Mouse (Mus musculus) liver, postnatal 0 days (tissue): ENCODE results near the gene Hapln2.

Experiments used
- CTCF ChIP-seq: sonication (generic); IDR thresholded peaks from 2 replicates; pipeline ENCODE4 v1.5.1; 2016; ENCODE audit warnings: antibody characterized with exemption, low read depth
- EP300 ChIP-seq: IDR thresholded peaks from 2 replicates; pipeline ENCODE4 v1.6.1; 2016; ENCODE audit warnings: antibody characterized with exemption, low read depth, mild to moderate bottlenecking

- TF ChIP-seq EP300 = no peak
- no peak for TF ChIP-seq CTCF
Observed at GRCm38 (mm10) chr3:87996971-87997614, 30.3 kb downstream of the Hapln2 start.
